Mouse (Mus musculus) left cerebral cortex, adult 2 months (tissue): Measurements from ENCODE around the gene Stap1. TPM values are rescaled to one million over a fixed set of nuclear protein-coding genes. Genes with fewer than 3 reads are reported as not detected.

ENCODE experiments used
- DNase-seq, 2 experiments: peaks; one replicate each; pipeline ENCODE4 v3.0.0; 2021 to 2022; ENCODE audit warnings: low spot score in 2 of 2, mixed read lengths in 1 of 2; ENCODE audit errors: extremely low spot score in 1 of 2
- H3K27ac ChIP-seq: fragments of 200-600 bp; 2 replicates; pipeline ENCODE4 v1.8.1; 2022
- H3K4me3 ChIP-seq: fragments of 200-600 bp; 2 replicates; pipeline ENCODE4 v1.8.1; 2022
- CTCF ChIP-seq: fragments of 200-600 bp; IDR thresholded peaks from 2 replicates; pipeline ENCODE4 v1.8.1; 2022; ENCODE audit warnings: antibody characterized with exemption, mild to moderate bottlenecking, moderate library complexity
- intact Hi-C: fragments of 180-260 bp; cut with DNase I; formaldehyde crosslinking; loops from one replicate; pipeline ENCODE4 v1.15.1; 2025
- total RNA-seq, 2 experiments: library from RNA; stranded (reverse); gene quantifications; 2 replicates each; pipeline ENCODE4 v1.2.3; 2021

Stap1 gene
- total RNA-seq, 2 experiments from 2014 or later = 0.14 TPM; not detected in 1

GRCm38 (mm10) chr5:86084979-86085378, 13.4 kb downstream of the Stap1 start:
- intact Hi-C loops = no loop called here
- no peak for TF ChIP-seq CTCF
- Histone ChIP-seq H3K27ac (no peak overlapping the region), H3K4me3 (no peak overlapping the region)
- DNase-seq = no peak

GRCm38 (mm10) chr5:86086751-86087150, 15.2 kb downstream of the Stap1 start:
- no peak for TF ChIP-seq CTCF
- no peak overlapping the region for H3K27ac ChIP-seq
- intact Hi-C loops = no loop called here

DNA sequence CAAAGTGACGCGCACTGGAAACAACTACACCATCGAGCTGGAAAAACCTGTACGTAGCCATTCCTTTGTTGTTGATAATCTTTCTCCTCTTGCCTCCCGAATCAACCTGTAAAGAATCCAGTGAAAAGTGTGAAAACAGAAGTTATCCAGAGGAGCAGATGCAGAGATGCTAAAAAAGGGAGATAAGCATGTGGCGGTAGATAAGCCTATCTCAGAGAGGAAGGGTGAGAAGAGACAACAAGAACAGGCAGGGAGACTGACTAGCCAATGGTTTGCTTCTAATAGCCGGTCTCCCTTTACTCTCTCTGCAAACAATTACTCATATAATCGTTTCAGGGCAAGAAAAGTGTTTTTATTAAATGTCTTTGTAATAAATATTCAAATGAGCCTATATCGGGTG, 23.2 kb downstream of the Stap1 start:
- no peak overlapping the region for H3K4me3 ChIP-seq
- intact Hi-C loops = no loop called here
- H3K27ac ChIP-seq = no peak overlapping the region
- DNase-seq = no peak
- TF ChIP-seq CTCF = no peak

More at GRCm38 (mm10) chr5:86086751-86087150, 15.2 kb downstream of the Stap1 start:
- DNase-seq = no peak
- H3K4me3 ChIP-seq = no peak overlapping the region

DNA sequence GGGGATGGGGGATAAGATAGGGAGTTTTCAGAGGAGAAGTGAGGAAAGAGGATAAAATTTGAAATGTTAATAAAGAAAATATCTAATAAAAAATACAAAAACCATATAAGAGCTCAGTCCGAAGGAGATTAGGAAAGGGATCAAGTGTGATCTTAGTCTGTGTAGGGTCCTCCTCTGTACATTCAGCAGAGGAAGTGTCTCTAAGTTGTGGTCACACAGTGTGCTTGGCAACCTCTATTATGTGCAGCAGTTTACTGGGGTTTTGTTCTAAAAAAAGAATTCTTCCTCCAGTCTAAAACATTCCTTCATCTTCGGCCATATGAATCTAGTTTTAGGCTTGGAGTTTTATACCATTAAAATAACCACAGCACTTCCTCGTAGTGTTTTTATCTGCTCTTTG, 27.4 kb downstream of the Stap1 start:
- intact Hi-C loops = no loop called here
- H3K27ac ChIP-seq = no peak overlapping the region
- H3K4me3 ChIP-seq = no peak overlapping the region
- no peak for TF ChIP-seq CTCF
- DNase-seq = no peak

GRCm38 (mm10) chr5:86100621-86101020, 29.1 kb downstream of the Stap1 start:
- DNase-seq = no peak
- no peak overlapping the region for H3K27ac ChIP-seq
- no peak overlapping the region for H3K4me3 ChIP-seq
- intact Hi-C loops = no loop called here
- TF ChIP-seq CTCF = no peak

DNA sequence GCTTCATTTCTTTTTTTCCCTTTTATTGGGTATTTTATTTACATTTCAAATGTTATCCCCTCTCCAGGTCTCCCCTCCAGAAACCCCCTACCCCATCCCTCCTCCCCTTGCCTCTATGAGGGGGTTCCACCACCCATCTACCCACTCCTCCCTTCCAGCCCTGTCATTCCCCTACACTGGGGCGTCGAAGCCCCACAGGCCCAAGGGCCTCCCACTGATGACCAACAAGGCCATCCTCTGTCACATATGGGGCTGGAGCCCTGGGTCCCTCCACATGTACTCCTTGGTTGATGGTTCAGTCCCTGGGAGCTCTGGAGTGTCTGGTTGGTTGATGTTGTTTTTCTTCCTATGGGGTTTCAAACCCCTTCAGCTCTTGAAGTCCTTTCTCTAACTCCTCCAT, 30.6 kb downstream of the Stap1 start:
- TF ChIP-seq CTCF = no peak
- intact Hi-C loops = no loop called here
- no peak overlapping the region for H3K4me3 ChIP-seq
- H3K27ac ChIP-seq = no peak overlapping the region
- DNase-seq = no peak

- TF ChIP-seq CTCF = no peak
- DNase-seq = no peak
- no peak overlapping the region for H3K27ac ChIP-seq
- intact Hi-C loops = loop anchor here (5.0 kb wide), 1 partner anchor 39 kb away; the partner anchor contains the start of gene Cenpc1
- no peak overlapping the region for H3K4me3 ChIP-seq
Measured at GRCm38 (mm10) chr5:86106610-86107009, 35.1 kb downstream of the Stap1 start.

GRCm38 (mm10) chr5:86111074-86111473, 39.5 kb downstream of the Stap1 start:
- no peak for DNase-seq
- intact Hi-C loops = loop anchor here (5.0 kb wide), 1 partner anchor 36 kb away; no protein-coding TSS in a partner anchor
- no peak overlapping the region for H3K27ac ChIP-seq
- H3K4me3 ChIP-seq = no peak overlapping the region
- no peak for TF ChIP-seq CTCF

- intact Hi-C loops = loop anchor here (5.0 kb wide), 1 partner anchor 34 kb away; no protein-coding TSS in a partner anchor
- H3K27ac ChIP-seq = no peak overlapping the region
Measured at GRCm38 (mm10) chr5:86113037-86113436, 41.5 kb downstream of the Stap1 start.

DNA sequence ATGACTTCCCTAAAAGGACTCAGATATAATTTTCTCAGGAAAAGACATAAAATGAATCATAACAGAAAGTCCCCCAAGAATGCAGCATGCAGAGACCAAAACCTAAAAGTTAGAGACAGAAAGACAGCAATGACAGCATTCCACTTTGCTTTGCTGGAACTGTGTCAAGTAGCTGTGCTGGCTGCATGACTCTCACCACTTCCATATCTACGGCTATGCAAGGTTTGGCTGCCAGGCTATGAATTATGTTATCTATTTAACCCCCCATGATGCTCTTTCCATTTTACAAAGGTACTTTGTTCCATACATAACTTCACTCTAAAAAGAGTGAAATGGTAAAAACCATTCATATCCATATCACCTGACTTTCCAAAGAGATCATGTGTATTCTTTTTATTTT, 42.5 kb downstream of the Stap1 start:
- intact Hi-C loops = loop anchor here (5.0 kb wide), 1 partner anchor 33 kb away; no protein-coding TSS in a partner anchor
- H3K27ac ChIP-seq = no peak overlapping the region
- no peak overlapping the region for H3K4me3 ChIP-seq
- DNase-seq = no peak
- no peak for TF ChIP-seq CTCF

More at GRCm38 (mm10) chr5:86113037-86113436, 41.5 kb downstream of the Stap1 start:
- H3K4me3 ChIP-seq = no peak overlapping the region
- DNase-seq = no peak
- TF ChIP-seq CTCF = no peak

- intact Hi-C loops = no loop called here
- no peak for DNase-seq
- Histone ChIP-seq H3K27ac (no peak overlapping the region), H3K4me3 (no peak overlapping the region)
- no peak for TF ChIP-seq CTCF
Measured at GRCm38 (mm10) chr5:86118457-86119094, 47.0 kb downstream of the Stap1 start.

- H3K4me3 ChIP-seq = no peak overlapping the region
- intact Hi-C loops = no loop called here
Measured at GRCm38 (mm10) chr5:86128749-86129148, 57.2 kb downstream of the Stap1 start.

DNA sequence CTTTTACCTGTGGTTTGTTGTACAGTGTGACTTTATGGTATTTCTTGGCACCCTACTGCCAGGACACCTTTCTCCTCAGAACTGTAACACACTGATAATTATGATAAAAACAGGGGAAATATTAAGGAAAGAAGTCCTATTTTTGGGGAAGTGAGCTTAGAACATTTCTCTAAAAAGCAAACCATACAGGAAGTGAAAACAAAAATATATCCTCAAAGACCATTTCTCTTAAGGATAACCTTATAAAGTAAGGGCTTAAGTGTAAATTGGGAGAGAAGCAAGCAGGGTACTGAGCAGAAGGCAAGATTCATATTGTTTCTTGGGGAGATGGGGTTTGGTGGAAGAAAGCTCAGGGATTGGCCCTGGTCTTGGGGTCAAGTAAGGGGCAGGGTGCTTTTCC, 58.3 kb downstream of the Stap1 start:
- intact Hi-C loops = no loop called here
- TF ChIP-seq CTCF = no peak
- no peak overlapping the region for H3K4me3 ChIP-seq
- no peak for DNase-seq
- H3K27ac ChIP-seq = no peak overlapping the region

More at GRCm38 (mm10) chr5:86128749-86129148, 57.2 kb downstream of the Stap1 start:
- H3K27ac ChIP-seq = no peak overlapping the region
- TF ChIP-seq CTCF = no peak
- DNase-seq = no peak

Other genes with a start within 250 kb of the Stap1 start
- gene Cenpc1, start 6.2 kb upstream of the Stap1 start, total RNA-seq = 10 to 100 TPM; 22.9 to 25.2 TPM
- gene Uba6, start 101.1 kb downstream of the Stap1 start, total RNA-seq = 10 to 100 TPM; 21.5 to 25.3 TPM
- not detected for gene Gnrhr, start 126.2 kb downstream of the Stap1 start, total RNA-seq
- not detected for gene Tmprss11c, start 217.6 kb downstream of the Stap1 start, total RNA-seq